Mouse (Mus musculus) layer of hippocampus, postnatal 25 days (tissue): ENCODE data around the gene Apc2. TPM values are rescaled to one million over a fixed set of nuclear protein-coding genes. Genes with fewer than 3 reads are reported as not detected.

Experiments
- DNase-seq, 2 experiments: peaks; one replicate each; pipeline ENCODE4 v3.0.0; 2022; ENCODE audit warnings: mixed read lengths in 2 of 2, low spot score in 1 of 2; ENCODE audit errors: extremely low spot score in 1 of 2
- total RNA-seq, 2 experiments: library from RNA; stranded (reverse); gene quantifications; 2 replicates each; pipeline ENCODE4 v1.2.3; 2021

Gene Apc2
- total RNA-seq, 2 experiments from 2014 or later, result 101 to 115 TPM

GRCm38 (mm10) chr10:80315315-80315714, 19.5 kb downstream of the Apc2 start:
- no peak for DNase-seq

- no peak for DNase-seq
Observed at GRCm38 (mm10) chr10:80316359-80316781, 20.6 kb downstream of the Apc2 start.

GRCm38 (mm10) chr10:80317011-80317410, 21.2 kb downstream of the Apc2 start:
- no peak for DNase-seq

GRCm38 (mm10) chr10:80320340-80320760, 24.6 kb downstream of the Apc2 start, which contains the start of gene 2310011J03Rik:
Gene 2310011J03Rik (minus strand): TSS chr10:80320537.
- DNase-seq, result peak; percentile 81 to 85

GRCm38 (mm10) chr10:80321014-80321669, 25.4 kb downstream of the Apc2 start:
- DNase-seq, result no peak

GRCm38 (mm10) chr10:80321670-80322581, 26.1 kb downstream of the Apc2 start:
- DNase-seq, result no peak

- no peak for DNase-seq
Observed at GRCm38 (mm10) chr10:80322811-80323211, 27.0 kb downstream of the Apc2 start.

- DNase-seq, result no peak
Observed at GRCm38 (mm10) chr10:80323261-80324119, 27.7 kb downstream of the Apc2 start.

- DNase-seq, result no peak
Observed at GRCm38 (mm10) chr10:80324120-80325037, 28.6 kb downstream of the Apc2 start.

GRCm38 (mm10) chr10:80325045-80325444, 29.3 kb downstream of the Apc2 start:
- DNase-seq, result no peak

GRCm38 (mm10) chr10:80329273-80330081, 33.7 kb downstream of the Apc2 start, which contains the start of the genes Pcsk4 and Reep6:
Gene Pcsk4 (minus strand): TSS chr10:80329498.
Gene Reep6 (plus strand): TSS chr10:80329953.
- peak; percentile 77 to 87 for DNase-seq

- no peak for DNase-seq
Observed at GRCm38 (mm10) chr10:80330084-80330483, 34.3 kb downstream of the Apc2 start.

- no peak for DNase-seq
Observed at GRCm38 (mm10) chr10:80330888-80331287, 35.1 kb downstream of the Apc2 start.

GRCm38 (mm10) chr10:80331636-80332524, 36.1 kb downstream of the Apc2 start:
- DNase-seq, result no peak

- no peak for DNase-seq
Observed at GRCm38 (mm10) chr10:80332525-80332989, 36.8 kb downstream of the Apc2 start.

GRCm38 (mm10) chr10:80336263-80336662, 40.5 kb downstream of the Apc2 start:
- no peak for DNase-seq
